Mouse (Mus musculus) bone marrow macrophage, adult 2 months (primary cell): ENCODE measurements around the gene Rnf111.

ENCODE experiments used
- CTCF ChIP-seq: IDR thresholded peaks from 2 replicates; pipeline ENCODE4 v1.5.1; 2012; ENCODE audit warnings: low read depth, mild to moderate bottlenecking, low read length, moderate library complexity
- POLR2A ChIP-seq: IDR thresholded peaks from 2 replicates; pipeline ENCODE4 v1.6.1; 2012; ENCODE audit warnings: mild to moderate bottlenecking, low read depth, low read length, borderline replicate concordance

GRCm38 (mm10) chr9:70449072-70449471 lies 54.5 kb downstream of the Rnf111 start:
- TF ChIP-seq CTCF (no peak), POLR2A (no peak)
